Mouse (Mus musculus) hindlimb bud, embryonic 11.5 days (tissue): ENCODE results near the gene Slc5a3.

ENCODE experiments used
- DNase-seq: peaks from one replicate; pipeline ENCODE4 v3.0.0-alpha.2; 2012; ENCODE audit warnings: low read depth, low spot score; ENCODE audit errors: extremely low spot score

Slc5a3 gene

GRCm38 (mm10) chr16:92117337-92118209, 59.5 kb downstream of the Slc5a3 start:
- DNase-seq: no peak

- DNase-seq: no peak
Measured at GRCm38 (mm10) chr16:92119013-92119515, 60.9 kb downstream of the Slc5a3 start.

GRCm38 (mm10) chr16:92120899-92121531, 62.9 kb downstream of the Slc5a3 start:
- DNase-seq: no peak

GRCm38 (mm10) chr16:92127226-92127625, 69.1 kb downstream of the Slc5a3 start:
- DNase-seq: no peak

- no peak for DNase-seq
Measured at GRCm38 (mm10) chr16:92127666-92128065, 69.5 kb downstream of the Slc5a3 start.

- DNase-seq: no peak
Measured at GRCm38 (mm10) chr16:92129843-92130242, 71.7 kb downstream of the Slc5a3 start.

DNA sequence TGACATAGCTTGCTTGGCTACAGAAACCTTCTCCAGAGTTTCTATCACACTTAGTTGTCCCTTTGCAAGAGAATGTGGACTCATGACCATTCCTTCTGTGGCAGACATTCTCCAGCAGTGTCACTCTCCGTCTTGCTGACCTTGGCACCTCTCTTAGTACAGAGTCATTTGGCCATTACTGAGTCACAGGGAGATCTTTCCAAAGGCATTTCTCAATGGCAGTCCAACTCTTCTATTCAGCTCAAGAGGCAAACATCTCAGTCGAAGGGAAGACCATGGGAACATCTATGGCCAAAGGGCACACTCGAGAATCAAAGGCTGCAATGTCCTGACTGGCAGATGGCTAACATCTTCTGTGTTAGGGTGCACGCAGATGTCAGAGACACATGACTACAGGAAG, 74.4 kb downstream of the Slc5a3 start:
- DNase-seq: no peak

DNA sequence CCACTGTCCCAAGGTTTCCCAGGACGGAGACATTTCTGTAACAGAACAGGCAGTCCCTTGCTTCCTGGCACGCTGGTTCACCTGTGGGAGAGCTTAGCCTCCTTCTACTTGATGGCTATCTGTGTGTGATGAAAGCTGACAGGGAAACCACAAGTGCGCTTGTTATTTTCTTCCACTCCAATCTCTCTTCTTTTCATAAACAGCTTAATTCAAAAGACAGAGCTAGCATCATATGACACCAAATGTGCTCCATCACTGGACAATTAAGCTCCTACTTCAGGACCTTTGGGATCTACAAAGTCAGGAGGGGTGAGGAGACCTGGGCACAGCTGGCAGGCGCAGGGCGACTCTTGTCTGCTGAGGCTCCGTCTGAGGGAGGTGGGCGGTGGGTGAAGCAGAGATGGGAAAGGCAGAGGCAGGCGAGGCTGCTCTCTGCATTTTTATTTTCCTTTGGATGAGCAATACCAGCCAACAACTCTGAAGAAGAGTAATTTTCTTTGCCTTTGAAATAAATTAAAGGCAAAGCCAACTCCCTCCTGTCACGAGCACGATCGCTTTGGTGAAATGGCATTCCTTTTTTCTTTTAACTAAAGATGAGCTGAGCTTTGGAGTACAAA, 76.1 kb downstream of the Slc5a3 start:
- DNase-seq: no peak

DNA sequence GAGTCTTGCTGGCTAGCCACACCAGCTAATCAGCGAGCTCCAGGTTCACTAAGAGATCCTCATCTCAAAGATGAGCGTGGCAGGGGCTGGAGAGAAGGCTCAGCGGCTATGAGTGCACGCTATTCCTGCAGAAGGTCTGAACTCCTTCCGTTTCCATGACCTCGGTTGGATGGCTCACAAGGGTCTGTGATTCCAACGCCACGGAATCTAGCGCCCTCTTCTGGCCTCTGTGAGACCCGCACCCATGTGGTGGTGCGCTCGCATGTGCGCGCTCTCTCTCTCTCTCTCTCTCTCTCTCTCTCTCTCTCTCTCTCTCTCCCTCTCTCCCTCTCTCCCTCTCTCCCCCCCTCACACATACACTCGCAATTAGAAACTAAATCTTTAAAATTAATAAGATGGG, 78.2 kb downstream of the Slc5a3 start:
- DNase-seq: no peak
